Mouse (Mus musculus) ES-E14 (cell line): Measurements from ENCODE around the gene Tnfsf10.

Experiments
- CHD2 ChIP-seq: IDR thresholded peaks from 2 replicates; pipeline ENCODE4 v1.6.1; 2014; ENCODE audit warnings: mild to moderate bottlenecking, low read depth, low read length, inconsistent platforms
- HCFC1 ChIP-seq: IDR thresholded peaks from 2 replicates; pipeline ENCODE4 v1.6.1; 2012; ENCODE audit warnings: low read length, inconsistent platforms, borderline replicate concordance; ENCODE audit not compliant: insufficient read depth
- MAFK ChIP-seq: IDR thresholded peaks from 2 replicates; pipeline ENCODE4 v1.6.1; 2014; ENCODE audit warnings: mild to moderate bottlenecking, low read depth, low read length, inconsistent platforms; ENCODE audit not compliant: insufficient read depth
- ZC3H11A ChIP-seq: IDR thresholded peaks from 2 replicates; pipeline ENCODE4 v1.6.1; 2012; ENCODE audit warnings: low read depth, mild to moderate bottlenecking, inconsistent platforms, low read length, borderline replicate concordance
- ZNF384 ChIP-seq: IDR thresholded peaks from 2 replicates; pipeline ENCODE4 v1.6.1; 2012; ENCODE audit warnings: low read depth, low read length, inconsistent platforms

DNA sequence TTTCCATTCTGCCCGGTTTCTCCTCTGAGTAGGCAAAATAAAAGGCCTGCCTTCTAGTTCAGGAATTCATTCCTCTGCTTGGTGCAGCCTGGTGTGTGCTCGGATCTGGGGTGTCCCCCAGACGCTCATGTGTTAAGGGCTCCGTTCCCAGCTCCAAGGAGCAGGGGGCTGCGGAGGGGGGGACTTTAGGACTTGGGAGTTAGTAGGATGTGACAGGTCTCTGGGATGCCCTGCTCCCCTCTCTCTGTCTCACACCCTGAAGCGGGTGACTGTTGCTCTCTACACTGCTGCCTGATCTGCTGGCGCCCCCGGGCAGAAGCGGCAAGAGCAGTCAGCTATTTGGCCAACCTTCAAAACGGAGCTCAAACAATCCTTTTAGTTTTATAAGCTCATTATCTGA is 10.0 kb upstream of the Tnfsf10 start:
- TF ChIP-seq ZNF384, result no peak
- no peak for TF ChIP-seq ZC3H11A
- TF ChIP-seq MAFK, result no peak
- no peak for TF ChIP-seq HCFC1
- TF ChIP-seq CHD2, result no peak
